Mouse (Mus musculus) cerebral cortex, adult 2 months (tissue): ENCODE results near the gene Sphk2.

Source experiments
- WGBS: fragments of 180-500 bp; shearing (Covaris S2); methylation state at CpG from one replicate; pipeline ENCODE4 v1.1.7; 2018; 5-methylcytosine and 5-hydroxymethylcytosine counted together

Sphk2 gene

GRCm38 (mm10) chr7:45693921-45694591 is 23.7 kb downstream of the Sphk2 start, which contains the start of gene Sec1:
TSS of gene Sec1 (minus strand) at chr7:45694402.
- WGBS: 93% methylated on average over 50 of the region's 50 CpGs

- WGBS: 95% methylated on average over 2 of the region's 2 CpGs
These were observed 25.4 kb downstream of the Sphk2 start for GRCm38 (mm10) chr7:45692364-45692763.

GRCm38 (mm10) chr7:45689800-45690199 is 28.0 kb downstream of the Sphk2 start:
- WGBS: 47% methylated on average over 11 of the region's 11 CpGs

GRCm38 (mm10) chr7:45689099-45689498 is 28.7 kb downstream of the Sphk2 start:
- WGBS: 84% methylated on average over 6 of the region's 6 CpGs

GRCm38 (mm10) chr7:45686841-45687240 is 31.0 kb downstream of the Sphk2 start:
- WGBS: 67% methylated on average over 3 of the region's 3 CpGs

- 63% methylated on average over 10 of the region's 10 CpGs for WGBS
These were observed 32.0 kb downstream of the Sphk2 start for GRCm38 (mm10) chr7:45685811-45686210.

GRCm38 (mm10) chr7:45683396-45684050 is 34.3 kb downstream of the Sphk2 start, which contains the start of gene Ntn5:
TSS of gene Ntn5 (plus strand) at chr7:45684022.
- 84% methylated on average over 7 of the region's 7 CpGs for WGBS

GRCm38 (mm10) chr7:45682144-45683126 is 35.4 kb downstream of the Sphk2 start:
- WGBS: 31% methylated on average over 14 of the region's 14 CpGs

- 77% methylated on average over 8 of the region's 8 CpGs for WGBS
These were observed 36.6 kb downstream of the Sphk2 start for GRCm38 (mm10) chr7:45681046-45681736.

GRCm38 (mm10) chr7:45679966-45680621 is 37.7 kb downstream of the Sphk2 start:
- 73% methylated on average over 14 of the region's 14 CpGs for WGBS

- 94% methylated on average over 14 of the region's 14 CpGs for WGBS
These were observed 39.3 kb downstream of the Sphk2 start for GRCm38 (mm10) chr7:45678513-45678912.

GRCm38 (mm10) chr7:45677627-45678295 is 40.0 kb downstream of the Sphk2 start:
- WGBS: 89% methylated on average over 7 of the region's 7 CpGs

- WGBS: 95% methylated on average over 9 of the region's 9 CpGs
These were observed 48.9 kb downstream of the Sphk2 start for GRCm38 (mm10) chr7:45668921-45669320.

GRCm38 (mm10) chr7:45667761-45668160 is 50.0 kb downstream of the Sphk2 start:
- WGBS: 73% methylated on average over 14 of the region's 14 CpGs

- WGBS: 88% methylated on average over 7 of the region's 7 CpGs
These were observed 51.6 kb downstream of the Sphk2 start, which contains the start of gene Fut2 for GRCm38 (mm10) chr7:45666161-45666560. TSS of gene Fut2 (minus strand) at chr7:45666394.

- 62% methylated on average over 13 of the region's 13 CpGs for WGBS
These were observed 52.3 kb downstream of the Sphk2 start for GRCm38 (mm10) chr7:45665303-45666138.

- 95% methylated on average over 6 of the region's 6 CpGs for WGBS
These were observed 56.1 kb downstream of the Sphk2 start for GRCm38 (mm10) chr7:45661702-45662101.

GRCm38 (mm10) chr7:45660746-45661478 is 56.9 kb downstream of the Sphk2 start:
- WGBS: 83% methylated on average over 11 of the region's 11 CpGs
